1 mouse cellular context compared by ENCODE assay signal in the genomic region with DNA sequence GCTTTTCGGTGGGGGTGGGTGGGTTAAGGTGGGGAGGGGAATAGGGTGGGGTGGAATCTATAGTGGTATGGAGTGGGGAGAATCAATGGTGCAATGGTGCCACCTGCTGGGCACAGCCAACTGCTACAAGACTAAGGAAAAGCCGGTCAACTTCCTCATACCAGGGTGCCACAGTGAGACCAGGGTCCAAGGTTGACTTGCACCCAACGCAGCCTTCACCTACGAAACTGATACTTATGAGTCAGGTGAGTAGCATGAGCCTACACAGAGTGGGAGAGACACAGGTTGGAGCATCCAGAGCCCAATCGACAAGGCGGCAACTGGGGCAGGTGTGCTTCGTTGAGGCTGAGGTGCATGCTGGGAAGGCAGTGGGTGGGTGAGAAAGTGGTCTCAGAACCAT.
TF ChIP-seq lines count a peak whose summit lies in the region.

No protein-coding gene starts in this region.

TF ChIP-seq in CH12.LX, 34 proteins besides CTCF, POLR2A, EP300 and RAD21 (continued from another document):
- TF ChIP-seq SMC3 (IDR thresholded peaks at IDR 0.05; ENCODE audit: low read depth, low read length) = peak; percentile 73
- no peak for TF ChIP-seq MAFK (IDR thresholded peaks at IDR 0.05; ENCODE audit: insufficient replicate concordance, low read length)
- no peak for TF ChIP-seq USF1 (IDR thresholded peaks at IDR 0.05; ENCODE audit: low read depth, low read length)
- 0 out of 2 replicates have a peak, but pooled peaks have one; percentile 22 for TF ChIP-seq MAX (IDR thresholded peaks at IDR 0.05; ENCODE audit: low read length)
- no peak for TF ChIP-seq JUN (IDR thresholded peaks at IDR 0.05; ENCODE audit: insufficient read depth, low read depth, low read length)
- no peak for TF ChIP-seq KAT2A (IDR thresholded peaks at IDR 0.05; ENCODE audit: insufficient replicate concordance, low read length)
- TF ChIP-seq ELF1 (IDR thresholded peaks at IDR 0.05; ENCODE audit: low read depth, low read length) = peak; percentile 68
- peak; percentile 77; the same call in 1 of the 2 replicates for TF ChIP-seq MAZ (IDR thresholded peaks at IDR 0.05; ENCODE audit: low read depth, low read length)
- peak; percentile 43; the same call in 1 of the 2 replicates for TF ChIP-seq MYC (IDR thresholded peaks at IDR 0.05; ENCODE audit: low read depth, low read length)
- TF ChIP-seq PAX5 (IDR thresholded peaks at IDR 0.05; ENCODE audit: low read length) = no peak
- 0 out of 2 replicates have a peak, but pooled peaks have one; percentile 22 for TF ChIP-seq ZC3H11A (IDR thresholded peaks at IDR 0.05; ENCODE audit: low read depth, low read length)
- TF ChIP-seq CHD2 (IDR thresholded peaks at IDR 0.05; ENCODE audit: low read length) = no peak
- peak; percentile 37; the same call in 1 of the 2 replicates for TF ChIP-seq BHLHE40 (IDR thresholded peaks at IDR 0.05; ENCODE audit: low read depth, low read length)
- TF ChIP-seq TBP (conservative IDR thresholded peaks at IDR 0.05; ENCODE audit: low read depth, low read length) = no peak
- no peak for TF ChIP-seq ZMIZ1 (IDR thresholded peaks at IDR 0.05; ENCODE audit: low read depth, low read length)
